Mouse (Mus musculus): ENCODE results near the gene Rptn.

DNA sequence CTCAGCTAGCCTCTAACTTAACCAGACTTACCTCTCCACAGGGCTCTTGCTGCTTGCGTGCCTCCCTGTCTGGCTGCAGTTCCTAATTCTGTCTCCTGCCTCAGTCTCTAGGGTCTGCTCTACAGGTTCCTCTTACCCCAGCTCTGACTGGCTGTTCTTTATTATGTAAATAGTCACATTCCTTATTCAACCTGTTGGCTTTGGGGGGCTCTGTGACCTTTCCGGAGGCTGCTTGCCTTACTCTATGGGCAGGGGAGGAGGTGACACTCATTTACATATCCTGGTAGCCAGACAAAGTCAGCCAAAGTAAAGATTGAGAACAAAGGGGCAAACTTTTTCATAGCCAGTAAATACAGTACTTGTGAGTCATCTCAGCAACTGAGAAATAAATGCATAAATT lies 18.4 kb downstream of the Rptn start:
- no peak for TF ChIP-seq MYOD1 (IDR thresholded peaks at IDR 0.05; ENCODE audit: control insufficient read depth, insufficient read length, low read depth)
- TF ChIP-seq CTCF (IDR thresholded peaks at IDR 0.05; ENCODE audit: control insufficient read depth, insufficient read depth, insufficient read length): no peak
- TF ChIP-seq USF1 (IDR thresholded peaks at IDR 0.05; ENCODE audit: low read depth): no peak
- TF ChIP-seq MAX (IDR thresholded peaks at IDR 0.05): no peak

Data from C2C12 (cell line).